Mouse (Mus musculus): Measurements from ENCODE around the gene Fnip1.

GRCm38 (mm10) chr11:54426267-54426666, 11.7 kb upstream of the Fnip1 start:
- TF ChIP-seq EP300 (IDR thresholded peaks at IDR 0.05; ENCODE audit: low read depth) (no peak), CTCF (IDR thresholded peaks at IDR 0.05; ENCODE audit: low read depth) (no peak)

All from liver, embryonic 14.5 days (tissue).